Comparison of ENCODE assay signal across 8 mouse cellular contexts in the genomic region with DNA sequence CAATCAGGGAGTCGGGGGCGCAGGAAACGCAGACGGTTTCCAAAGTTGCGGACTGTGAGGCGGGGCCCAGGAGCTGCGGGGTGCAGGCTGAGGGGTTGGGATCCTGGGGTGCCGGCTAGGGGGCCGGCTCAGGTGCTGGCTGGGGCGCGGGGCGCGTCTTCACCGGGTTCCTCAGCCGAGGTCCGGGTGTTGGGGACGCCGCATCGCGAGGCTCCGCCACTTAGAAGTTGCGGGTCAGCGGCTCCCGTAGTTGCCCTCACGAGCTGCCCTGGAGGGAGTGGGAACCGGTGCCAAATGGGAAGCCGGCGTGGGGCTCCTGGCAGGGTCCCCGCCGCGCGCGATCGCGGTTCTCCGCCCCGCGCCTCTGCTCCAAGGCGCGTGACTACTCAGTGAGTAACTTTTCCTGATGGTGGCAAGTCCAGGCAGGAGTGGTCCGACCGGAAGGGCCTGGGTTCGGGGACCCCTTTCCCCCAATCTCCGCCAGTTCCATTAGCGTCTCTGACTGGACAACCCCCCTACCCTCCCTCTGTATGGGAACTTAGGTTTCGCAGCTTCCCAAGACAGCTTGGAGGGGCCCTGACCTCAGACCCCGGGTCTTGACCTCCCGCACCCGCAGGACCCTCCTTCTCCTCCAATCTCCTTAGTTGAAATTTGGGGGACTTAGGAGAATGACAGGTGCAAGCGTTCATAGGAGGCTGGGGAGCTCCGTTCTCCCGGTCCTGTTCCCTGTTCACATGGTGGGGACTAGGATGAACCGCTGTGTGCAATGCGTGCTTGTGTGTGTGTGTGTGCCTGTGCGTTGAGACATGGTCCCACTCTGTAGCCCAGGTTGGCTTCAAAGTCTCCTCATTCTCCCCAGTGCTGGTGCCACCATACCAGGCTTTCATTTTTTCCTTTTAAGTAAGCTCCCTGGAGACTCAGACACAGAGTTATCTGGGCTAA. TPM values are rescaled to one million over a fixed set of nuclear protein-coding genes. Genes with fewer than 3 reads are reported as not detected.
DNase-seq lines count a peak whose midpoint lies in the region; ATAC-seq and TF ChIP-seq lines count a peak whose summit lies in the region.

No protein-coding gene starts in this region.

- peak overlapping the region; percentile 95 for H3K9ac ChIP-seq in heart, embryonic 13.5 days
- peak overlapping the region; percentile 98 for H3K9ac ChIP-seq in limb, embryonic 11.5 days (ENCODE audit: low read length)

- H3K4me2 ChIP-seq in heart, embryonic 13.5 days: peak overlapping the region; percentile 75
- H3K4me2 ChIP-seq in limb, embryonic 11.5 days (ENCODE audit: low read depth, severe bottlenecking): peak overlapping the region; percentile 88
- peak overlapping the region; percentile 90 for H3K4me2 ChIP-seq in myocyte (ENCODE audit: low read depth)

- peaks cover 9% of the 10 kb centered on the region for H3K79me2 ChIP-seq in myocyte (ENCODE audit: control insufficient read depth, insufficient read depth)

- peak; percentile 26 for DNase-seq in right cerebral cortex, postnatal 14 days
- no peak for DNase-seq in right cerebral cortex, adult 18-20 months
- DNase-seq in brain, embryonic 14.5 days (ENCODE audit: low read depth): peak; percentile 45
- DNase-seq in limb, embryonic 11.5 days (ENCODE audit: low spot score): no peak
- no peak for DNase-seq in c-Kit-positive CD71-positive TER-119-positive erythroid progenitor cells, embryonic 14.5 days (ENCODE audit: low spot score)
- no peak for DNase-seq in adrenal gland, adult 2 months

- no peaks in the 10 kb centered on the region for H3K27me3 ChIP-seq in heart, embryonic 13.5 days (replicated peaks)
- H3K27me3 ChIP-seq in limb, embryonic 11.5 days (ENCODE audit: control insufficient read depth, insufficient read depth, low read length): no peaks in the 10 kb centered on the region
- H3K27me3 ChIP-seq in myocyte (ENCODE audit: control insufficient read depth, insufficient read depth, insufficient read length): no peaks in the 10 kb centered on the region

- H3K9me3 ChIP-seq in heart, embryonic 13.5 days: 0 out of 2 replicates have a peak, but pooled peaks cover 3% of the 10 kb centered on the region
- H3K9me3 ChIP-seq in limb, embryonic 11.5 days (ENCODE audit: control insufficient read depth, low read length): peaks cover 4% of the 10 kb centered on the region; the same call in 1 of the 2 replicates

- TF ChIP-seq CTCF in brain, embryonic 14.5 days (IDR thresholded peaks at IDR 0.05; ENCODE audit: borderline replicate concordance, extremely low read depth, insufficient read depth, insufficient read length): no peak

- H3ac ChIP-seq in myocyte (ENCODE audit: control insufficient read depth, insufficient read length): peak overlapping the region; percentile 74

- peaks cover 41% of the 10 kb centered on the region for H3K36me3 ChIP-seq in heart, embryonic 13.5 days
- peaks cover 26% of the 10 kb centered on the region for H3K36me3 ChIP-seq in limb, embryonic 11.5 days (ENCODE audit: control insufficient read depth, insufficient read depth, low read length)
- H3K36me3 ChIP-seq in myocyte (ENCODE audit: control insufficient read depth, insufficient read depth): peaks cover 7% of the 10 kb centered on the region

- peak; percentile 18; the same call in 1 of the 2 replicates for ATAC-seq in heart, embryonic 13.5 days (ENCODE audit: extremely low read depth, insufficient number of reproducible peaks, low FRiP score, low TSS enrichment)
- peak; percentile 56 for ATAC-seq in limb, embryonic 11.5 days (ENCODE audit: insufficient number of reproducible peaks, low FRiP score, low TSS enrichment, low read depth)

- TF ChIP-seq POLR2A in brain, embryonic 14.5 days (IDR thresholded peaks at IDR 0.05; ENCODE audit: borderline replicate concordance, extremely low read depth, insufficient read depth, insufficient read length, poor library complexity, severe bottlenecking): no peak
- TF ChIP-seq POLR2A in myocyte (IDR thresholded peaks at IDR 0.05; ENCODE audit: insufficient read length, low read depth): no peak

- peak overlapping the region; percentile 79 for H3K27ac ChIP-seq in heart, embryonic 13.5 days (replicated peaks)
- peak overlapping the region; percentile 38 for H3K27ac ChIP-seq in limb, embryonic 11.5 days (replicated peaks; ENCODE audit: low read depth, low read length)

- H3K4me1 ChIP-seq in heart, embryonic 13.5 days: peaks cover 51% of the 10 kb centered on the region
- peaks cover 10% of the 10 kb centered on the region; the same call in 1 of the 2 replicates for H3K4me1 ChIP-seq in limb, embryonic 11.5 days (ENCODE audit: control insufficient read depth, insufficient read depth, low read length)

- 2% methylated on average over 55 of the region's 55 CpGs for WGBS in heart, embryonic 13.5 days
- 1% methylated on average over 48 of the region's 55 CpGs for WGBS in limb, embryonic 11.5 days

- H3K4me3 ChIP-seq in heart, embryonic 13.5 days: peak overlapping the region; percentile 75
- peak overlapping the region; percentile 98 for H3K4me3 ChIP-seq in limb, embryonic 11.5 days (ENCODE audit: low read depth, low read length)
- H3K4me3 ChIP-seq in myocyte: peak overlapping the region; percentile 69

TF ChIP-seq in myocyte, 11 proteins besides CTCF, POLR2A, EP300 and RAD21:
- no peak for TF ChIP-seq TCF3 (IDR thresholded peaks at IDR 0.05; ENCODE audit: insufficient read length, low read depth)
- TF ChIP-seq MYOG (IDR thresholded peaks at IDR 0.05; ENCODE audit: control insufficient read depth in 1 of 3, insufficient read depth in 1 of 3, insufficient read length in 2 of 3, low read depth in 2 of 3): no peak
- TF ChIP-seq CEBPB (IDR thresholded peaks at IDR 0.05; ENCODE audit: insufficient read depth, poor library complexity, severe bottlenecking): no peak
- no peak for TF ChIP-seq TCF12 (IDR thresholded peaks at IDR 0.05; ENCODE audit: insufficient read depth, poor library complexity, severe bottlenecking)
- TF ChIP-seq POLR2AphosphoS2 (IDR thresholded peaks at IDR 0.05; ENCODE audit: insufficient read length, low read depth): no peak
- TF ChIP-seq REST (IDR thresholded peaks at IDR 0.05; ENCODE audit: insufficient read depth, insufficient read length): no peak
- no peak for TF ChIP-seq MAX (IDR thresholded peaks at IDR 0.05; ENCODE audit: low read depth)
- TF ChIP-seq USF1 (IDR thresholded peaks at IDR 0.05; ENCODE audit: low read depth): no peak
- TF ChIP-seq SRF (IDR thresholded peaks at IDR 0.05; ENCODE audit: control insufficient read depth, insufficient read length, low read depth): no peak
- TF ChIP-seq E2F4 (IDR thresholded peaks at IDR 0.05; ENCODE audit: insufficient read depth): no peak
- no peak for TF ChIP-seq MYOD1 (IDR thresholded peaks at IDR 0.05; ENCODE audit: control insufficient read depth in 1 of 3, insufficient read length in 2 of 3, low read depth in 2 of 3)

RNA-seq across cellular contexts. Expression of gene Homer3, which starts 0.8 kb away (rescaled TPM):
- 68.5 and 80.2 TPM in 2 replicates for polyA plus RNA-seq in brain, embryonic 14.5 days (2012; rRNA removed)
- polyA plus RNA-seq in heart, embryonic 13.5 days (2015; fragmentation: Nextera tagmentation; extraction: Ambion mirVana): 34.1 and 37.2 TPM in 2 replicates
- polyA plus RNA-seq in limb, embryonic 11.5 days (2014; fragmentation: Nextera tagmentation; extraction: Ambion mirVana): 75.2 and 78.6 TPM in 2 replicates
- 43.6 TPM for polyA plus RNA-seq in myocyte (2012; fragmentation: generic; extraction: Trizol)
- 10 to 100 TPM; 16.0 to 21.8 TPM for total RNA-seq in adrenal gland, adult 2 months (2021)
- polyA plus RNA-seq in adrenal gland, adult 2 months (2012; rRNA removed): 56.8 and 68.4 TPM in 2 replicates

RNA-seq across cellular contexts. Expression of gene Ddx49, which starts 18.9 kb away (rescaled TPM):
- polyA plus RNA-seq in brain, embryonic 14.5 days (2012; rRNA removed): 61.3 and 66.2 TPM in 2 replicates
- polyA plus RNA-seq in heart, embryonic 13.5 days (2015; fragmentation: Nextera tagmentation; extraction: Ambion mirVana): 32.6 and 34.1 TPM in 2 replicates
- polyA plus RNA-seq in limb, embryonic 11.5 days (2014; fragmentation: Nextera tagmentation; extraction: Ambion mirVana): 55.8 and 62.1 TPM in 2 replicates
- polyA plus RNA-seq in myocyte (2012; fragmentation: generic; extraction: Trizol): 106 TPM
- 10 to 100 TPM; 57.7 to 69.5 TPM for total RNA-seq in adrenal gland, adult 2 months (2021)
- polyA plus RNA-seq in adrenal gland, adult 2 months (2012; rRNA removed): 53.3 and 62.5 TPM in 2 replicates

RNA-seq across cellular contexts. Expression of gene Cope, which starts 18.9 kb away (rescaled TPM):
- 263 and 350 TPM in 2 replicates for polyA plus RNA-seq in brain, embryonic 14.5 days (2012; rRNA removed)
- polyA plus RNA-seq in heart, embryonic 13.5 days (2015; fragmentation: Nextera tagmentation; extraction: Ambion mirVana): 294 and 344 TPM in 2 replicates
- 263 and 281 TPM in 2 replicates for polyA plus RNA-seq in limb, embryonic 11.5 days (2014; fragmentation: Nextera tagmentation; extraction: Ambion mirVana)
- polyA plus RNA-seq in myocyte (2012; fragmentation: generic; extraction: Trizol): 236 TPM
- 100 to 1,000 TPM; 203 to 233 TPM for total RNA-seq in adrenal gland, adult 2 months (2021)
- 491 and 579 TPM in 2 replicates for polyA plus RNA-seq in adrenal gland, adult 2 months (2012; rRNA removed)

RNA-seq across cellular contexts. Expression of gene Cers1, which starts 32.2 kb away (rescaled TPM):
- polyA plus RNA-seq in brain, embryonic 14.5 days (2012; rRNA removed): 34.1 and 45.1 TPM in 2 replicates
- polyA plus RNA-seq in heart, embryonic 13.5 days (2015; fragmentation: Nextera tagmentation; extraction: Ambion mirVana): 1.9 and 2.6 TPM in 2 replicates
- 4.7 and 6.0 TPM in 2 replicates for polyA plus RNA-seq in limb, embryonic 11.5 days (2014; fragmentation: Nextera tagmentation; extraction: Ambion mirVana)
- 4.4 TPM for polyA plus RNA-seq in myocyte (2012; fragmentation: generic; extraction: Trizol)
- 1 to 10 TPM; 2.5 to 3.8 TPM for total RNA-seq in adrenal gland, adult 2 months (2021)
- 4.9 and 5.2 TPM in 2 replicates for polyA plus RNA-seq in adrenal gland, adult 2 months (2012; rRNA removed)

RNA-seq across cellular contexts. Expression of gene Gdf1, which starts 46.2 kb away (rescaled TPM):
- polyA plus RNA-seq in brain, embryonic 14.5 days (2012; rRNA removed): 10.2 and 12.5 TPM in 2 replicates
- polyA plus RNA-seq in heart, embryonic 13.5 days (2015; fragmentation: Nextera tagmentation; extraction: Ambion mirVana): 0.74 and 0.99 TPM in 2 replicates
- 2.9 and 4.2 TPM in 2 replicates for polyA plus RNA-seq in limb, embryonic 11.5 days (2014; fragmentation: Nextera tagmentation; extraction: Ambion mirVana)
- 2.6 TPM for polyA plus RNA-seq in myocyte (2012; fragmentation: generic; extraction: Trizol)
- total RNA-seq in adrenal gland, adult 2 months (2021): under 1 TPM in 1 of 2 experiments, not detected in 1; 0.41 TPM
- polyA plus RNA-seq in adrenal gland, adult 2 months (2012; rRNA removed): 7.9 and 9.8 TPM in 2 replicates

Comparison
In these comparisons a context has a peak if more than half of its experiments do, and no peak if none do; other contexts are left out.
1. DNase-seq: peak in right cerebral cortex, postnatal 14 days (single experiment) and brain, embryonic 14.5 days (single experiment); none in right cerebral cortex, adult 18-20 months (single experiment), limb, embryonic 11.5 days (single experiment), c-Kit-positive CD71-positive TER-119-positive erythroid progenitor cells, embryonic 14.5 days (single experiment) and adrenal gland, adult 2 months (single experiment).
2. Peak in every context shown above with its lines, with median percentiles within 50 percentile points of each other: H3K4me2 ChIP-seq and H3K4me3 ChIP-seq.